Mouse (Mus musculus): Measurements from ENCODE around the gene Sapcd1. TPM values are rescaled to one million over a fixed set of nuclear protein-coding genes. Genes with fewer than 3 reads are reported as not detected.

Gene Sapcd1
- polyA plus RNA-seq, 1 experiment from 2014 or later: 6.2 TPM

GRCm38 (mm10) chr17:34984218-34984617 lies 43.6 kb downstream of the Sapcd1 start:
- H3K9me3 ChIP-seq (replicated peaks; ENCODE audit: control insufficient read depth, low read length): no peaks in the 10 kb centered on the region
- ATAC-seq: no peak

GRCm38 (mm10) chr17:34982328-34982727 lies 45.5 kb downstream of the Sapcd1 start:
- WGBS: under 1% methylated on average over 15 of the region's 15 CpGs
- H3K36me3 ChIP-seq (ENCODE audit: control insufficient read depth, insufficient read depth, low read length): peaks cover 19% of the 10 kb centered on the region
- H3K27me3 ChIP-seq (replicated peaks; ENCODE audit: control insufficient read depth, insufficient read depth, low read length): no peaks in the 10 kb centered on the region
- H3K27ac ChIP-seq (ENCODE audit: low read depth, low read length): peak overlapping the region; percentile 96
- DNase-seq (ENCODE audit: low spot score) (no peak), ATAC-seq (no peak)
- no peaks in the 10 kb centered on the region for H3K9me3 ChIP-seq (replicated peaks; ENCODE audit: control insufficient read depth, low read length)
- H3K4me2 ChIP-seq (ENCODE audit: low read length): peak overlapping the region; percentile 67
- peaks cover 12% of the 10 kb centered on the region for H3K4me1 ChIP-seq (ENCODE audit: control insufficient read depth, insufficient read depth, low read length)
- H3K4me3 ChIP-seq (ENCODE audit: low read depth, low read length): peak overlapping the region; percentile 75
- peak overlapping the region; percentile 90 for H3K9ac ChIP-seq (ENCODE audit: low read length)

More at GRCm38 (mm10) chr17:34984218-34984617, 43.6 kb downstream of the Sapcd1 start:
- Histone ChIP-seq H3K4me2 (ENCODE audit: low read length) (no peak overlapping the region), H3K36me3 (ENCODE audit: control insufficient read depth, insufficient read depth, low read length) (peaks cover 26% of the 10 kb centered on the region), H3K27me3 (replicated peaks; ENCODE audit: control insufficient read depth, insufficient read depth, low read length) (no peaks in the 10 kb centered on the region), H3K4me3 (ENCODE audit: low read depth, low read length) (no peak overlapping the region), H3K4me1 (ENCODE audit: control insufficient read depth, insufficient read depth, low read length) (peaks cover 12% of the 10 kb centered on the region), H3K9ac (ENCODE audit: low read length) (no peak overlapping the region), H3K27ac (ENCODE audit: low read depth, low read length) (no peak overlapping the region)
- peak; percentile 53 for DNase-seq (ENCODE audit: low spot score)
- 76% methylated on average over 2 of the region's 2 CpGs for WGBS

- DNase-seq (ENCODE audit: low spot score): peak; percentile 97
- WGBS: under 1% methylated on average over 58 of the region's 58 CpGs
- peak within 1 kb of the TSS; percentile 75 for H3K4me3 ChIP-seq (ENCODE audit: low read depth, low read length)
- H3K27ac ChIP-seq (ENCODE audit: low read depth, low read length): peak within 1 kb of the TSS; percentile 96
- peak within 1 kb of the TSS; percentile 90 for H3K9ac ChIP-seq (ENCODE audit: low read length)
- H3K36me3 ChIP-seq (ENCODE audit: control insufficient read depth, insufficient read depth, low read length): peaks cover 18% of the 10 kb centered on the region
- H3K4me1 ChIP-seq (ENCODE audit: control insufficient read depth, insufficient read depth, low read length): peaks cover 12% of the 10 kb centered on the region
- peak within 1 kb of the TSS; percentile 67 for H3K4me2 ChIP-seq (ENCODE audit: low read length)
- no peaks in the 10 kb centered on the region for H3K9me3 ChIP-seq (replicated peaks; ENCODE audit: control insufficient read depth, low read length)
- no peaks in the 10 kb centered on the region for H3K27me3 ChIP-seq (replicated peaks; ENCODE audit: control insufficient read depth, insufficient read depth, low read length)
- ATAC-seq: peak; percentile 98
These were observed 46.1 kb downstream of the Sapcd1 start, which contains the start of gene Lsm2 for GRCm38 (mm10) chr17:34981690-34982180. TSS of gene Lsm2 (plus strand) at chr17:34981862.

- Histone ChIP-seq H3K9ac (ENCODE audit: low read length) (peak overlapping the region; percentile 90), H3K9me3 (replicated peaks; ENCODE audit: control insufficient read depth, low read length) (no peaks in the 10 kb centered on the region), H3K27me3 (replicated peaks; ENCODE audit: control insufficient read depth, insufficient read depth, low read length) (no peaks in the 10 kb centered on the region), H3K27ac (ENCODE audit: low read depth, low read length) (no peak overlapping the region), H3K36me3 (ENCODE audit: control insufficient read depth, insufficient read depth, low read length) (peaks cover 8% of the 10 kb centered on the region), H3K4me1 (ENCODE audit: control insufficient read depth, insufficient read depth, low read length) (peaks cover 12% of the 10 kb centered on the region), H3K4me2 (ENCODE audit: low read length) (peak overlapping the region; percentile 67), H3K4me3 (ENCODE audit: low read depth, low read length) (peak overlapping the region; percentile 75)
- ATAC-seq: no peak
- 23% methylated on average over 2 of the region's 2 CpGs for WGBS
- DNase-seq (ENCODE audit: low spot score): peak; percentile 73
These were observed 47.2 kb downstream of the Sapcd1 start for GRCm38 (mm10) chr17:34980655-34981054.

GRCm38 (mm10) chr17:34979631-34980030 lies 48.2 kb downstream of the Sapcd1 start:
- peaks cover 12% of the 10 kb centered on the region for H3K4me1 ChIP-seq (ENCODE audit: control insufficient read depth, insufficient read depth, low read length)
- H3K27me3 ChIP-seq (replicated peaks; ENCODE audit: control insufficient read depth, insufficient read depth, low read length): no peaks in the 10 kb centered on the region
- no peak overlapping the region for H3K27ac ChIP-seq (ENCODE audit: low read depth, low read length)
- no peaks in the 10 kb centered on the region for H3K36me3 ChIP-seq (ENCODE audit: control insufficient read depth, insufficient read depth, low read length)
- H3K4me2 ChIP-seq (ENCODE audit: low read length): no peak overlapping the region
- H3K9me3 ChIP-seq (replicated peaks; ENCODE audit: control insufficient read depth, low read length): no peaks in the 10 kb centered on the region
- H3K4me3 ChIP-seq (ENCODE audit: low read depth, low read length): no peak overlapping the region
- H3K9ac ChIP-seq (ENCODE audit: low read length): no peak overlapping the region
- WGBS: 94% methylated on average over 4 of the region's 4 CpGs
- DNase-seq (ENCODE audit: low spot score) (no peak), ATAC-seq (no peak)

- H3K4me1 ChIP-seq (ENCODE audit: control insufficient read depth, insufficient read depth, low read length): peaks cover 12% of the 10 kb centered on the region
- no peak for ATAC-seq
- no peak overlapping the region for H3K27ac ChIP-seq (ENCODE audit: low read depth, low read length)
- no peak overlapping the region for H3K4me2 ChIP-seq (ENCODE audit: low read length)
- H3K27me3 ChIP-seq (replicated peaks; ENCODE audit: control insufficient read depth, insufficient read depth, low read length): no peaks in the 10 kb centered on the region
- no peak for DNase-seq (ENCODE audit: low spot score)
- H3K36me3 ChIP-seq (ENCODE audit: control insufficient read depth, insufficient read depth, low read length): no peaks in the 10 kb centered on the region
- H3K9ac ChIP-seq (ENCODE audit: low read length): no peak overlapping the region
- 95% methylated on average over 27 of the region's 27 CpGs for WGBS
- H3K4me3 ChIP-seq (ENCODE audit: low read depth, low read length): no peak overlapping the region
- no peaks in the 10 kb centered on the region for H3K9me3 ChIP-seq (replicated peaks; ENCODE audit: control insufficient read depth, low read length)
These were observed 49.6 kb downstream of the Sapcd1 start for GRCm38 (mm10) chr17:34978239-34978638.

GRCm38 (mm10) chr17:34977000-34977399 lies 50.8 kb downstream of the Sapcd1 start:
- Histone ChIP-seq H3K4me2 (ENCODE audit: low read length) (no peak overlapping the region), H3K4me1 (ENCODE audit: control insufficient read depth, insufficient read depth, low read length) (peaks cover 10% of the 10 kb centered on the region), H3K27ac (ENCODE audit: low read depth, low read length) (no peak overlapping the region), H3K9ac (ENCODE audit: low read length) (no peak overlapping the region), H3K36me3 (ENCODE audit: control insufficient read depth, insufficient read depth, low read length) (no peaks in the 10 kb centered on the region), H3K9me3 (replicated peaks; ENCODE audit: control insufficient read depth, low read length) (no peaks in the 10 kb centered on the region), H3K27me3 (replicated peaks; ENCODE audit: control insufficient read depth, insufficient read depth, low read length) (no peaks in the 10 kb centered on the region), H3K4me3 (ENCODE audit: low read depth, low read length) (no peak overlapping the region)
- ATAC-seq: no peak
- WGBS: 95% methylated on average over 20 of the region's 20 CpGs
- no peak for DNase-seq (ENCODE audit: low spot score)

Other genes with a start within 250 kb of the Sapcd1 start
- not detected in 2 replicates for gene Cyp21a1, start 223.5 kb downstream of the Sapcd1 start, polyA plus RNA-seq (2014; fragmentation: Nextera tagmentation; extraction: Ambion mirVana)
- 31.7 and 33.8 TPM in 2 replicates for gene Stk19, start 191.1 kb downstream of the Sapcd1 start, polyA plus RNA-seq (2014; fragmentation: Nextera tagmentation; extraction: Ambion mirVana)
- gene Dxo, start 191.0 kb downstream of the Sapcd1 start, polyA plus RNA-seq (2014; fragmentation: Nextera tagmentation; extraction: Ambion mirVana): 54.9 and 66.4 TPM in 2 replicates
- gene Skiv2l, start 177.8 kb downstream of the Sapcd1 start, polyA plus RNA-seq (2014; fragmentation: Nextera tagmentation; extraction: Ambion mirVana): 36.6 and 46.9 TPM in 2 replicates
- 82.9 and 92.3 TPM in 2 replicates for gene Nelfe, start 177.6 kb downstream of the Sapcd1 start, polyA plus RNA-seq (2014; fragmentation: Nextera tagmentation; extraction: Ambion mirVana)
- gene Cfb, start 165.5 kb downstream of the Sapcd1 start, polyA plus RNA-seq (2014; fragmentation: Nextera tagmentation; extraction: Ambion mirVana): 0.93 and 0.94 TPM in 2 replicates
- 3.5 and 3.8 TPM in 2 replicates for gene Zbtb12, start 148.5 kb downstream of the Sapcd1 start, polyA plus RNA-seq (2014; fragmentation: Nextera tagmentation; extraction: Ambion mirVana)
- 0.28 TPM in 1 of 2 replicates, not detected in the other for gene Gm20547, start 146.0 kb downstream of the Sapcd1 start, polyA plus RNA-seq (2014; fragmentation: Nextera tagmentation; extraction: Ambion mirVana)
- 1.3 and 1.4 TPM in 2 replicates for gene C2, start 129.8 kb downstream of the Sapcd1 start, polyA plus RNA-seq (2014; fragmentation: Nextera tagmentation; extraction: Ambion mirVana)
- 62.5 and 76.9 TPM in 2 replicates for gene Ehmt2, start 129.5 kb downstream of the Sapcd1 start, polyA plus RNA-seq (2014; fragmentation: Nextera tagmentation; extraction: Ambion mirVana)
- gene Slc44a4, start 113.5 kb downstream of the Sapcd1 start, polyA plus RNA-seq (2014; fragmentation: Nextera tagmentation; extraction: Ambion mirVana): not detected in 2 replicates
- 16.2 and 20.0 TPM in 2 replicates for gene Neu1, start 96.8 kb downstream of the Sapcd1 start, polyA plus RNA-seq (2014; fragmentation: Nextera tagmentation; extraction: Ambion mirVana)
- gene Hspa1b, start 68.8 kb downstream of the Sapcd1 start, polyA plus RNA-seq (2014; fragmentation: Nextera tagmentation; extraction: Ambion mirVana): 0.15 TPM in 1 of 2 replicates, not detected in the other
- not detected in 2 replicates for gene Gm20481, start 58.1 kb downstream of the Sapcd1 start, polyA plus RNA-seq (2014; fragmentation: Nextera tagmentation; extraction: Ambion mirVana)
- gene Hspa1a, start 55.9 kb downstream of the Sapcd1 start, polyA plus RNA-seq (2014; fragmentation: Nextera tagmentation; extraction: Ambion mirVana): 1.4 and 3.7 TPM in 2 replicates
- 1.3 and 1.4 TPM in 2 replicates for gene Hspa1l, start 55.3 kb downstream of the Sapcd1 start, polyA plus RNA-seq (2014; fragmentation: Nextera tagmentation; extraction: Ambion mirVana)
- 131 and 148 TPM in 2 replicates for gene Lsm2, start 46.2 kb downstream of the Sapcd1 start, polyA plus RNA-seq (2014; fragmentation: Nextera tagmentation; extraction: Ambion mirVana)
- 42.4 and 53.9 TPM in 2 replicates for gene Vars, start 27.0 kb downstream of the Sapcd1 start, polyA plus RNA-seq (2014; fragmentation: Nextera tagmentation; extraction: Ambion mirVana)
- gene Vwa7, start 11.4 kb downstream of the Sapcd1 start, polyA plus RNA-seq (2014; fragmentation: Nextera tagmentation; extraction: Ambion mirVana): 0.05 and 0.11 TPM in 2 replicates
- 2.3 and 2.6 TPM in 2 replicates for gene Msh5, start 18.7 kb upstream of the Sapcd1 start, polyA plus RNA-seq (2014; fragmentation: Nextera tagmentation; extraction: Ambion mirVana)
- 28.3 and 37.3 TPM in 2 replicates for gene Clic1, start 21.9 kb upstream of the Sapcd1 start, polyA plus RNA-seq (2014; fragmentation: Nextera tagmentation; extraction: Ambion mirVana)
- gene Ddah2, start 31.0 kb upstream of the Sapcd1 start, polyA plus RNA-seq (2014; fragmentation: Nextera tagmentation; extraction: Ambion mirVana): 617 and 661 TPM in 2 replicates
- not detected in 2 replicates for gene Ly6g6c, start 37.4 kb upstream of the Sapcd1 start, polyA plus RNA-seq (2014; fragmentation: Nextera tagmentation; extraction: Ambion mirVana)
- 0.28 and 0.42 TPM in 2 replicates for gene Mpig6b, start 38.2 kb upstream of the Sapcd1 start, polyA plus RNA-seq (2014; fragmentation: Nextera tagmentation; extraction: Ambion mirVana)
- gene Ly6g6e, start 48.9 kb upstream of the Sapcd1 start, polyA plus RNA-seq (2014; fragmentation: Nextera tagmentation; extraction: Ambion mirVana): 10.1 and 10.7 TPM in 2 replicates
- gene Ly6g6d, start 50.0 kb upstream of the Sapcd1 start, polyA plus RNA-seq (2014; fragmentation: Nextera tagmentation; extraction: Ambion mirVana): 0.76 and 1.1 TPM in 2 replicates
- gene Ly6g6f, start 57.6 kb upstream of the Sapcd1 start, polyA plus RNA-seq (2014; fragmentation: Nextera tagmentation; extraction: Ambion mirVana): 0.15 TPM in 1 of 2 replicates, not detected in the other
- 69.9 and 75.7 TPM in 2 replicates for gene Abhd16a, start 61.2 kb upstream of the Sapcd1 start, polyA plus RNA-seq (2014; fragmentation: Nextera tagmentation; extraction: Ambion mirVana)
- not detected in 2 replicates for gene Ly6g5c, start 80.3 kb upstream of the Sapcd1 start, polyA plus RNA-seq (2014; fragmentation: Nextera tagmentation; extraction: Ambion mirVana)
- gene Ly6g5b, start 87.4 kb upstream of the Sapcd1 start, polyA plus RNA-seq (2014; fragmentation: Nextera tagmentation; extraction: Ambion mirVana): 0.89 and 1.1 TPM in 2 replicates
- 31.3 and 34.2 TPM in 2 replicates for gene Gpank1, start 93.4 kb upstream of the Sapcd1 start, polyA plus RNA-seq (2014; fragmentation: Nextera tagmentation; extraction: Ambion mirVana)
- gene Csnk2b, start 94.0 kb upstream of the Sapcd1 start, polyA plus RNA-seq (2014; fragmentation: Nextera tagmentation; extraction: Ambion mirVana): 313 and 353 TPM in 2 replicates
- 5.2 and 5.5 TPM in 2 replicates for gene D17H6S53E, start 98.4 kb upstream of the Sapcd1 start, polyA plus RNA-seq (2014; fragmentation: Nextera tagmentation; extraction: Ambion mirVana)
- 0.22 and 0.29 TPM in 2 replicates for gene Apom, start 104.0 kb upstream of the Sapcd1 start, polyA plus RNA-seq (2014; fragmentation: Nextera tagmentation; extraction: Ambion mirVana)
- 128 and 144 TPM in 2 replicates for gene Bag6, start 107.2 kb upstream of the Sapcd1 start, polyA plus RNA-seq (2014; fragmentation: Nextera tagmentation; extraction: Ambion mirVana)
- 117 and 141 TPM in 2 replicates for gene Prrc2a, start 136.9 kb upstream of the Sapcd1 start, polyA plus RNA-seq (2014; fragmentation: Nextera tagmentation; extraction: Ambion mirVana)
- gene Aif1, start 148.1 kb upstream of the Sapcd1 start, polyA plus RNA-seq (2014; fragmentation: Nextera tagmentation; extraction: Ambion mirVana): 6.9 and 7.3 TPM in 2 replicates
- 6.1 and 8.0 TPM in 2 replicates for gene Lst1, start 160.4 kb upstream of the Sapcd1 start, polyA plus RNA-seq (2014; fragmentation: Nextera tagmentation; extraction: Ambion mirVana)
- gene Ltb, start 166.4 kb upstream of the Sapcd1 start, polyA plus RNA-seq (2014; fragmentation: Nextera tagmentation; extraction: Ambion mirVana): 0.39 TPM in 1 of 2 replicates, not detected in the other
- not detected in 2 replicates for gene Tnf, start 174.0 kb upstream of the Sapcd1 start, polyA plus RNA-seq (2014; fragmentation: Nextera tagmentation; extraction: Ambion mirVana)
- gene Lta, start 177.3 kb upstream of the Sapcd1 start, polyA plus RNA-seq (2014; fragmentation: Nextera tagmentation; extraction: Ambion mirVana): 0.13 and 0.21 TPM in 2 replicates
- not detected in 2 replicates for gene Gm16181, start 192.8 kb upstream of the Sapcd1 start, polyA plus RNA-seq (2014; fragmentation: Nextera tagmentation; extraction: Ambion mirVana)
- 44.0 and 61.1 TPM in 2 replicates for gene Atp6v1g2, start 205.6 kb upstream of the Sapcd1 start, polyA plus RNA-seq (2014; fragmentation: Nextera tagmentation; extraction: Ambion mirVana)
- gene Nfkbil1, start 207.8 kb upstream of the Sapcd1 start, polyA plus RNA-seq (2014; fragmentation: Nextera tagmentation; extraction: Ambion mirVana): 5.1 and 5.2 TPM in 2 replicates
- gene Ddx39b, start 213.7 kb upstream of the Sapcd1 start, polyA plus RNA-seq (2014; fragmentation: Nextera tagmentation; extraction: Ambion mirVana): 478 and 489 TPM in 2 replicates
- gene H2-D1, start 234.7 kb upstream of the Sapcd1 start, polyA plus RNA-seq (2014; fragmentation: Nextera tagmentation; extraction: Ambion mirVana): 37.5 and 44.2 TPM in 2 replicates